Comparison of ENCODE assay signal across 9 mouse cellular contexts in genomic region chr19:24871037-24871635, GRCm38 (mm10). TPM values are rescaled to one million over a fixed set of nuclear protein-coding genes. Genes with fewer than 3 reads are reported as not detected.
DNase-seq lines count a peak whose midpoint lies in the region; ATAC-seq and TF ChIP-seq lines count a peak whose summit lies in the region.
"Had no signal": no experiment of that assay in that cellular context is flagged by ENCODE, and none has a peak within 500 bp of the region (broad histone marks: within the 10 kb centered on the region; RNA-seq: fewer than 3 reads in every experiment).

No protein-coding gene starts in this region.

- H3K4me1 ChIP-seq in ES-E14 (ENCODE audit: control insufficient read depth in 2 of 2, insufficient read depth in 2 of 2, low read length in 2 of 2, poor library complexity in 1 of 2): no peaks in the 10 kb centered on the region
- no peaks in the 10 kb centered on the region for H3K4me1 ChIP-seq in forebrain, postnatal 0 days (ENCODE audit: insufficient read depth)
- no peaks in the 10 kb centered on the region for H3K4me1 ChIP-seq in hindbrain, embryonic 13.5 days (replicated peaks)

- H3K27me3 ChIP-seq in forebrain, postnatal 0 days (ENCODE audit: insufficient read depth, low read length): no peaks in the 10 kb centered on the region
- H3K27me3 ChIP-seq in hindbrain, embryonic 13.5 days: peaks cover 14% of the 10 kb centered on the region

- ATAC-seq in forebrain, postnatal 0 days: peak; percentile 76
- ATAC-seq in hindbrain, embryonic 13.5 days (ENCODE audit: low FRiP score): peak; percentile 84

- H3K27ac ChIP-seq in ES-E14 (ENCODE audit: insufficient read depth, low read depth, low read length, poor library complexity, severe bottlenecking): no peak overlapping the region
- no peak overlapping the region for H3K27ac ChIP-seq in forebrain, postnatal 0 days (ENCODE audit: low read depth, low read length)
- H3K27ac ChIP-seq in hindbrain, embryonic 13.5 days: no peak overlapping the region
- H3K27ac ChIP-seq: macrophage had no signal

- H3K9ac ChIP-seq in ES-E14 (ENCODE audit: insufficient read depth, low read depth, low read length, poor library complexity, severe bottlenecking): no peak overlapping the region
- H3K9ac ChIP-seq in forebrain, postnatal 0 days: 0 out of 2 replicates have a peak overlapping the region, but pooled peaks have one; percentile 23
- peak overlapping the region; percentile 66 for H3K9ac ChIP-seq in hindbrain, embryonic 13.5 days

- no peaks in the 10 kb centered on the region for H3K9me3 ChIP-seq in ES-E14 (ENCODE audit: control insufficient read depth, insufficient read depth, low read depth, low read length)
- no peaks in the 10 kb centered on the region for H3K9me3 ChIP-seq in forebrain, postnatal 0 days (ENCODE audit: low read length)
- H3K9me3 ChIP-seq in hindbrain, embryonic 13.5 days: no peaks in the 10 kb centered on the region

- peak; percentile 63 for DNase-seq in ES-E14 (ENCODE audit: low read depth, low spot score)
- peak; percentile 44 for DNase-seq in c-Kit-positive CD71-positive TER-119-negative erythroid progenitor cells, embryonic 14.5 days (ENCODE audit: low read depth)
- DNase-seq in forebrain, postnatal 0 days: peak; percentile 93
- DNase-seq in layer of hippocampus, postnatal 14 days (ENCODE audit: low spot score in 2 of 2): peak; percentile 77 to 86
- DNase-seq in lung, postnatal 14 days: peak; percentile 81
- DNase-seq in right cerebral cortex, adult 2 months (ENCODE audit: low spot score in 2 of 2): peak; percentile 78 to 88
- peak; percentile 47 to 57 for DNase-seq in urinary bladder, postnatal 36 days (ENCODE audit: low spot score in 2 of 2)

- TF ChIP-seq CTCF in forebrain, postnatal 0 days (IDR thresholded peaks at IDR 0.05; ENCODE audit: low read depth): peak; percentile 99

- in situ Hi-C loops in ES-E14 (cut with MboI; ENCODE audit: low sequenced_read_pairs in 2 of 2, unreplicated experiment in 2 of 2): loop anchor here (5.0 to 10.0 kb wide), 3 partner anchors 166 to 569 kb away; no protein-coding TSS in a partner anchor

- H3K4me2 ChIP-seq in forebrain, postnatal 0 days (ENCODE audit: low read depth): peak overlapping the region; percentile 51
- H3K4me2 ChIP-seq in hindbrain, embryonic 13.5 days: peak overlapping the region; percentile 61

- WGBS in forebrain, postnatal 0 days: 16% methylated on average over 18 of the region's 18 CpGs
- WGBS in hindbrain, embryonic 13.5 days: 20% methylated on average over 18 of the region's 18 CpGs

- H3K4me3 ChIP-seq in ES-E14 (ENCODE audit: insufficient read depth in 1 of 2, low read depth in 1 of 2, low read length in 2 of 2, poor library complexity in 1 of 2, severe bottlenecking in 1 of 2): no peak overlapping the region
- peak overlapping the region; percentile 34 for H3K4me3 ChIP-seq in forebrain, postnatal 0 days (ENCODE audit: low read depth, low read length)
- peak overlapping the region; percentile 37 for H3K4me3 ChIP-seq in hindbrain, embryonic 13.5 days

- no peaks in the 10 kb centered on the region for H3K36me3 ChIP-seq in ES-E14 (ENCODE audit: control insufficient read depth, insufficient read depth, low read length, poor library complexity, severe bottlenecking)
- H3K36me3 ChIP-seq in forebrain, postnatal 0 days (ENCODE audit: insufficient read depth): no peaks in the 10 kb centered on the region
- H3K36me3 ChIP-seq in hindbrain, embryonic 13.5 days: no peaks in the 10 kb centered on the region

TF ChIP-seq in ES-E14, 5 proteins besides CTCF, POLR2A, EP300 and RAD21:
- TF ChIP-seq CHD2 (IDR thresholded peaks at IDR 0.05; ENCODE audit: low read depth, low read length): no peak
- TF ChIP-seq MAFK (IDR thresholded peaks at IDR 0.05; ENCODE audit: insufficient read depth, low read depth, low read length): no peak
- TF ChIP-seq ZC3H11A (IDR thresholded peaks at IDR 0.05; ENCODE audit: borderline replicate concordance, low read depth, low read length): peak; percentile 92; the same call in 1 of the 2 replicates
- TF ChIP-seq HCFC1 (IDR thresholded peaks at IDR 0.05; ENCODE audit: borderline replicate concordance, insufficient read depth, low read length): no peak
- TF ChIP-seq ZNF384 (IDR thresholded peaks at IDR 0.05; ENCODE audit: low read depth, low read length): no peak

RNA-seq across cellular contexts. Expression of gene Gm10053, which starts 4.3 kb away (rescaled TPM):
- total RNA-seq in ES-E14 (2012; rRNA removed): 88.4 and 144 TPM in 2 replicates
- total RNA-seq in forebrain, postnatal 0 days (2014; rRNA removed): 39.2 and 65.9 TPM in 2 replicates
- polyA plus RNA-seq in forebrain, postnatal 0 days (2015; fragmentation: Nextera tagmentation; extraction: Ambion mirVana): 285 and 302 TPM in 2 replicates
- polyA plus RNA-seq in hindbrain, embryonic 13.5 days (2015; fragmentation: Nextera tagmentation; extraction: Ambion mirVana): 246 and 248 TPM in 2 replicates
- 100 to 1,000 TPM; 224 to 237 TPM for total RNA-seq in layer of hippocampus, postnatal 14 days (2021)

RNA-seq across cellular contexts. Expression of gene Pgm5, which starts 9.5 kb away (rescaled TPM):
- 0.26 and 3.0 TPM in 2 replicates for total RNA-seq in ES-E14 (2012; rRNA removed)
- 4.4 and 4.8 TPM in 2 replicates for total RNA-seq in forebrain, postnatal 0 days (2014; rRNA removed)
- 0.23 and 0.39 TPM in 2 replicates for polyA plus RNA-seq in forebrain, postnatal 0 days (2015; fragmentation: Nextera tagmentation; extraction: Ambion mirVana)
- polyA plus RNA-seq in hindbrain, embryonic 13.5 days (2015; fragmentation: Nextera tagmentation; extraction: Ambion mirVana): 0.65 and 1.4 TPM in 2 replicates
- 1 to 10 TPM; 3.1 to 3.8 TPM for total RNA-seq in layer of hippocampus, postnatal 14 days (2021)

RNA-seq across cellular contexts. Expression of gene Foxd4, which starts 29.9 kb away (rescaled TPM):
- not detected in 2 replicates for total RNA-seq in ES-E14 (2012; rRNA removed)
- not detected in 2 replicates for total RNA-seq in forebrain, postnatal 0 days (2014; rRNA removed)
- not detected in 2 replicates for polyA plus RNA-seq in forebrain, postnatal 0 days (2015; fragmentation: Nextera tagmentation; extraction: Ambion mirVana)
- polyA plus RNA-seq in hindbrain, embryonic 13.5 days (2015; fragmentation: Nextera tagmentation; extraction: Ambion mirVana): 0.19 TPM in 1 of 2 replicates, not detected in the other
- total RNA-seq in layer of hippocampus, postnatal 14 days (2021): not detected
- polyA plus RNA-seq: macrophage had no signal

Comparison
In these comparisons a context has a peak if more than half of its experiments do, and no peak if none do; other contexts are left out.
1. H3K4me3 ChIP-seq: peak in forebrain, postnatal 0 days (single experiment) and hindbrain, embryonic 13.5 days (single experiment); none in ES-E14 (0 of 2).
2. Peak in every context shown above with its lines, with median percentiles within 50 percentile points of each other: DNase-seq.